Mouse (Mus musculus) ES-E14 (cell line): ENCODE data around the gene Ccdc84. TPM values are rescaled to one million over a fixed set of nuclear protein-coding genes. Genes with fewer than 3 reads are reported as not detected.
"Not testable (repeated sequence)": the region's sequence is repeated elsewhere in the genome, so short reads cannot be mapped to it uniquely, and the experiment has no call there.

Experiments used
- DNase-seq: peaks from one replicate; pipeline ENCODE4 v3.0.0-alpha.2; 2013; ENCODE audit warnings: low read depth, low spot score
- H3K27ac ChIP-seq: 2 replicates; pipeline ENCODE4 v1.5.1; 2012; ENCODE audit warnings: low read depth, mild to moderate bottlenecking, low read length, moderate library complexity, mixed read lengths; ENCODE audit not compliant: poor library complexity, insufficient read depth, severe bottlenecking
- H3K36me3 ChIP-seq: 2 replicates; pipeline ENCODE4 v1.6.1; 2012; ENCODE audit warnings: mild to moderate bottlenecking, low read length, moderate library complexity, mixed read lengths; ENCODE audit not compliant: control insufficient read depth, poor library complexity, insufficient read depth, severe bottlenecking
- H3K4me1 ChIP-seq, 2 experiments: fragments of 150-350 bp in 1 of 2; sonication (generic) in 1 of 2; 2 replicates each; pipeline ENCODE4 v1.6.1; 2012; ENCODE audit warnings: low read length in 2 of 2, mild to moderate bottlenecking in 1 of 2, mixed read lengths in 1 of 2; ENCODE audit not compliant: control insufficient read depth in 2 of 2, insufficient read depth in 2 of 2, poor library complexity in 1 of 2
- H3K4me3 ChIP-seq, 2 experiments: fragments of 150-350 bp in 1 of 2; sonication (generic) in 1 of 2; 2 replicates each; pipeline ENCODE4 v1.5.1; 2012; ENCODE audit warnings: low read length in 2 of 2, low read depth in 1 of 2, mild to moderate bottlenecking in 1 of 2, mixed read lengths in 1 of 2; ENCODE audit not compliant: insufficient read depth in 1 of 2, poor library complexity in 1 of 2, severe bottlenecking in 1 of 2
- H3K9ac ChIP-seq: 2 replicates; pipeline ENCODE4 v1.6.1; 2012; ENCODE audit warnings: low read depth, mild to moderate bottlenecking, low read length, mixed read lengths; ENCODE audit not compliant: poor library complexity, insufficient read depth, severe bottlenecking
- H3K9me3 ChIP-seq: fragments of 150-350 bp; sonication (generic); 2 replicates; pipeline ENCODE4 v1.6.1; 2012; ENCODE audit warnings: low read depth, mild to moderate bottlenecking, low read length; ENCODE audit not compliant: control insufficient read depth, insufficient read depth
- CHD2 ChIP-seq: IDR thresholded peaks from 2 replicates; pipeline ENCODE4 v1.6.1; 2014; ENCODE audit warnings: mild to moderate bottlenecking, low read depth, low read length, inconsistent platforms
- HCFC1 ChIP-seq: IDR thresholded peaks from 2 replicates; pipeline ENCODE4 v1.6.1; 2012; ENCODE audit warnings: low read length, inconsistent platforms, borderline replicate concordance; ENCODE audit not compliant: insufficient read depth
- MAFK ChIP-seq: IDR thresholded peaks from 2 replicates; pipeline ENCODE4 v1.6.1; 2014; ENCODE audit warnings: mild to moderate bottlenecking, low read depth, low read length, inconsistent platforms; ENCODE audit not compliant: insufficient read depth
- ZC3H11A ChIP-seq: IDR thresholded peaks from 2 replicates; pipeline ENCODE4 v1.6.1; 2012; ENCODE audit warnings: low read depth, mild to moderate bottlenecking, inconsistent platforms, low read length, borderline replicate concordance
- ZNF384 ChIP-seq: IDR thresholded peaks from 2 replicates; pipeline ENCODE4 v1.6.1; 2012; ENCODE audit warnings: low read depth, low read length, inconsistent platforms
- in situ Hi-C, 2 experiments: fragments of 600-800 bp; cut with MboI; formaldehyde crosslinking; loops; one replicate each; pipeline ENCODE4 v1.15.1; 2025; ENCODE audit warnings: low sequenced_read_pairs in 2 of 2, inconsistent platforms in 1 of 2; ENCODE audit not compliant: unreplicated experiment in 2 of 2
- total RNA-seq: library from RNA; depleted of rRNA; stranded (reverse); fragments of 300-350 nt; gene quantifications from 2 replicates; pipeline ENCODE4 v1.2.3, GENCODE M21; 2012

Ccdc84 gene
- total RNA-seq, 1 experiment = 38.3 TPM

GRCm38 (mm10) chr9:44419730-44420129 is 1.4 kb upstream of the Ccdc84 start:
- in situ Hi-C loops, H3K36me3 ChIP-seq, DNase-seq, H3K4me1 ChIP-seq, H3K9me3 ChIP-seq: not testable (repeated sequence)
- peak; percentile 41 for TF ChIP-seq ZNF384
- peak overlapping the region; percentile 35; the same call in 1 of the 2 replicates for H3K9ac ChIP-seq
- peak overlapping the region; percentile 99 for H3K27ac ChIP-seq
- peak overlapping the region; percentile 52 to 61 for H3K4me3 ChIP-seq

DNA sequence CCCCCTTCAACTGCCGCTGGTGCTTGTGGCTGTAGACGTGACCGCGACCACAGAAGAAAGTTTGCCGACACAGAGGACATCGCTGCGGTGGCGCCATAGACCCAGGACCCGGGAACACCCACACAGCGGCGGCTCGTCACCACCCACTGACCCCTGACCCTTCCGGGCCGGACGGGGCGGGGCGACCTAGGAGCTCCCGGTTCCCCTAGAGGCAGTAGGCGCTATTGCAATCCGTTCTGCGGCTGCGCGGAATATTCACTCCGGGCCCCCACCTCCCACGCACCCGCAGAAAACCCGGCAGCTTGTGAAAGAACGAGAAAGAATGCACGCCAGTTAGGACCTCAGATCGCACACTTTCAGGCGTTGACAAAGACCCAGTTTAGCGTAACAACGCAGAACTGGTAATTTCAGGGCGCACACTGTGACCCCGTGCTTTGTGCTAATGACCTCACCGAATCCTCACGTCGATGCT is 441 bp downstream of the Ccdc84 start:
- TF ChIP-seq HCFC1 = peak; percentile 43; the same call in 1 of the 2 replicates
- no peak for TF ChIP-seq MAFK

DNA sequence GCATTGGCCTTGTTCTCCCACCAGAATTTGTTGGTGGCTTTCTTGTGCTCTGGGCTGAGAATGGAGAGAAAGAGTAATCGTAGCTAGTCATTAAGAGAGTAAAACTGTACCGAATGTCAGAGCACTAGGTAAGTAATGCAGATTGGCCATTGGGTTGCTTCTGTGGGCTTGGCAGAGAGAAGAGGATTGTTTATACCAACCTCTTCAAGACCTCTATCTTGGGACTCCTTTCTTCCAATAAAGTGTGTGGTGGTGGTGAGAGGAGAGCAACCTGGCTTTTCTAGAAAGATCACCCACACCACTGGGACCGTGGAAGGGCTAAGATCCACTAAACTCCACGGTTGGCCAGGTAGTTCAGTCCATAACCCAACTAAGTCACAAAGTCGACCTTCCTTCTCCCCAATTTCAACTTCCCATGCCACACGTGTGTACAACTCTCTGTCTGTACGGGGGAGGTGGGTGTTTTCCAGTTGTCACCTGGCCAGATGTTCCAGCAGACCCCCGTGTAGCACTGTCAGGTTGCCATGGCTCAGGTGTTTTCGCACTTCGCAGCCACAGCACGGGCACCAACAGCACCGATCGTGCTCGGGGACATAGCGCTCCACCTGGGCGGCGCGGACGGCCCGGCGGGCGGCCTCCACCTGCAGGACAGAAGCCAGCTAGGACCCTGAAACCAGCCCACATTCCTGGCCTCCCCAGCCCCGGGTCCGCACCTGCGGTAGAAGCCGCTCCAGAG is 1.0 kb downstream of the Ccdc84 start:
- no peaks in the 10 kb centered on the region for H3K9me3 ChIP-seq
- TF ChIP-seq ZNF384 = no peak
- TF ChIP-seq ZC3H11A = no peak
- TF ChIP-seq CHD2 = no peak
- no peak for TF ChIP-seq MAFK
- no peak for TF ChIP-seq HCFC1

More for the DNA sequence above, 441 bp downstream of the Ccdc84 start:
- Histone ChIP-seq H3K9ac (peak overlapping the region; percentile 81), H3K36me3 (peaks cover 7% of the 10 kb centered on the region), H3K27ac (peak overlapping the region; percentile 89), H3K4me3 (peak overlapping the region; percentile 86 to 93), H3K9me3 (no peaks in the 10 kb centered on the region), H3K4me1 (peaks cover 0 to 3% of the 10 kb centered on the region in 2 experiments; a peak in 1 of 4 replicates)
- peak; percentile 75 for DNase-seq
- in situ Hi-C loops = no loop called here

GRCm38 (mm10) chr9:44412781-44413180 is 5.6 kb downstream of the Ccdc84 start:
- no peaks in the 10 kb centered on the region; a peak in 2 of 4 replicates for H3K4me1 ChIP-seq
- TF ChIP-seq ZC3H11A (no peak), MAFK (no peak), ZNF384 (no peak), HCFC1 (no peak)
- no peaks in the 10 kb centered on the region for H3K9me3 ChIP-seq
- H3K27ac ChIP-seq = no peak overlapping the region
- no peak overlapping the region for H3K4me3 ChIP-seq
- peaks cover 38% of the 10 kb centered on the region for H3K36me3 ChIP-seq
- in situ Hi-C loops = no loop called here
- DNase-seq = no peak
- H3K9ac ChIP-seq = no peak overlapping the region

More for the DNA sequence above, 1.0 kb downstream of the Ccdc84 start:
- DNase-seq = no peak
- peak overlapping the region; percentile 86 to 93 for H3K4me3 ChIP-seq
- peak overlapping the region; percentile 79 for H3K9ac ChIP-seq
- H3K36me3 ChIP-seq = peaks cover 11% of the 10 kb centered on the region
- H3K27ac ChIP-seq = 0 out of 2 replicates have a peak overlapping the region, but pooled peaks have one; percentile 20
- peaks cover 0 to 2% of the 10 kb centered on the region in 2 experiments; a peak in 1 of 4 replicates for H3K4me1 ChIP-seq
- in situ Hi-C loops = no loop called here

DNA sequence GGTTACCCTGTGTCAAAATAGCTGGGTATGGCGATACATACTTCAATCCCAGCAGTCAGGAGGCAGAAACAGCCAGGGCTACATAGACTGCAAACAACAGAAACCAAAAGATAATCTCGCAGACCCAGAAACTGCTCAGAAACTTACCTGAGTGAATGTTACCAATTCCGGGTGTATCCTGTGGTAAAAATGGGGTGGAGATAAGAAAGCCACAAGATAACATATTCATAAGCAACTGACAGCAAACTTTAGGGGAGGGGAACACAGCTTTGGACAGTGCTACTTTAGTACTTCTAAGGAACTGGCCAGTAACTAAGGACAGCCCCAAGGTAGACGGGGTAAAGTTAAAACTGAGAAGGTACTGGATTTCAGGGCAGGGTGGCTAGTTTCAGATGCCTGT is 6.1 kb downstream of the Ccdc84 start:
- H3K36me3 ChIP-seq = peaks cover 38% of the 10 kb centered on the region
- in situ Hi-C loops = no loop called here
- no peak for TF ChIP-seq CHD2
- TF ChIP-seq ZC3H11A = no peak
- TF ChIP-seq HCFC1 = no peak
- no peak for TF ChIP-seq MAFK
- no peak for TF ChIP-seq ZNF384
- H3K9ac ChIP-seq = no peak overlapping the region
- no peak for DNase-seq
- no peaks in the 10 kb centered on the region; a peak in 2 of 4 replicates for H3K4me1 ChIP-seq
- H3K4me3 ChIP-seq = no peak overlapping the region
- H3K27ac ChIP-seq = no peak overlapping the region
- H3K9me3 ChIP-seq = no peaks in the 10 kb centered on the region
